Mouse (Mus musculus): ENCODE measurements at regions not wholly inside any gene's neighbourhood (a gene's known extent, or its start where the extent isn't known, plus 50 kb on each side); places are given as distances from the start of the nearest gene placed in this dataset.
A peak's percentile ranks its signal among the peaks of the same experiment; 100 is the strongest.

GRCm38 (mm10) chr1:155028147-155028546, 71.3 kb downstream of the Ier5 start:
- Histone ChIP-seq H3K9ac (ENCODE audit: insufficient read depth, low read depth, low read length, poor library complexity, severe bottlenecking) (no peak overlapping the region), H3K4me1 (ENCODE audit: control insufficient read depth in 2 of 2, insufficient read depth in 2 of 2, low read length in 2 of 2, poor library complexity in 1 of 2) (peaks cover 0 to 3% of the 10 kb centered on the region in 2 experiments; a peak in 1 of 4 replicates), H3K27ac (ENCODE audit: insufficient read depth, low read depth, low read length, poor library complexity, severe bottlenecking) (no peak overlapping the region), H3K36me3 (ENCODE audit: control insufficient read depth, insufficient read depth, low read length, poor library complexity, severe bottlenecking) (no peaks in the 10 kb centered on the region), H3K4me3 (ENCODE audit: insufficient read depth in 1 of 2, low read depth in 1 of 2, low read length in 2 of 2, poor library complexity in 1 of 2, severe bottlenecking in 1 of 2) (no peak overlapping the region), H3K9me3 (ENCODE audit: control insufficient read depth, insufficient read depth, low read depth, low read length) (no peaks in the 10 kb centered on the region)
- TF ChIP-seq MAFK (IDR thresholded peaks at IDR 0.05; ENCODE audit: insufficient read depth, low read depth, low read length) (no peak), ZC3H11A (IDR thresholded peaks at IDR 0.05; ENCODE audit: borderline replicate concordance, low read depth, low read length) (no peak), CHD2 (IDR thresholded peaks at IDR 0.05; ENCODE audit: low read depth, low read length) (no peak), ZNF384 (IDR thresholded peaks at IDR 0.05; ENCODE audit: low read depth, low read length) (no peak), HCFC1 (IDR thresholded peaks at IDR 0.05; ENCODE audit: borderline replicate concordance, insufficient read depth, low read length) (no peak)
- DNase-seq (ENCODE audit: low read depth, low spot score), result no peak
- in situ Hi-C loops (cut with MboI; ENCODE audit: low sequenced_read_pairs in 2 of 2, unreplicated experiment in 2 of 2), result loop anchor here (5.0 to 25.0 kb wide), 4 partner anchors 189 to 484 kb away; no protein-coding TSS in a partner anchor

GRCm38 (mm10) chr1:155027583-155027982, 71.9 kb downstream of the Ier5 start:
- H3K27ac ChIP-seq (ENCODE audit: insufficient read depth, low read depth, low read length, poor library complexity, severe bottlenecking), result no peak overlapping the region
- H3K9me3 ChIP-seq (ENCODE audit: control insufficient read depth, insufficient read depth, low read depth, low read length), result no peaks in the 10 kb centered on the region
- H3K9ac ChIP-seq (ENCODE audit: insufficient read depth, low read depth, low read length, poor library complexity, severe bottlenecking), result no peak overlapping the region
- TF ChIP-seq ZNF384 (IDR thresholded peaks at IDR 0.05; ENCODE audit: low read depth, low read length) (no peak), MAFK (IDR thresholded peaks at IDR 0.05; ENCODE audit: insufficient read depth, low read depth, low read length) (no peak), HCFC1 (IDR thresholded peaks at IDR 0.05; ENCODE audit: borderline replicate concordance, insufficient read depth, low read length) (no peak), ZC3H11A (IDR thresholded peaks at IDR 0.05; ENCODE audit: borderline replicate concordance, low read depth, low read length) (no peak), CHD2 (IDR thresholded peaks at IDR 0.05; ENCODE audit: low read depth, low read length) (no peak)
- H3K4me3 ChIP-seq (ENCODE audit: insufficient read depth in 1 of 2, low read depth in 1 of 2, low read length in 2 of 2, poor library complexity in 1 of 2, severe bottlenecking in 1 of 2), result no peak overlapping the region
- DNase-seq (ENCODE audit: low read depth, low spot score), result no peak
- peaks cover 0 to 3% of the 10 kb centered on the region in 2 experiments; a peak in 1 of 4 replicates for H3K4me1 ChIP-seq (ENCODE audit: control insufficient read depth in 2 of 2, insufficient read depth in 2 of 2, low read length in 2 of 2, poor library complexity in 1 of 2)
- in situ Hi-C loops (cut with MboI; ENCODE audit: low sequenced_read_pairs in 2 of 2, unreplicated experiment in 2 of 2), result loop anchor here (5.0 to 25.0 kb wide), 4 partner anchors 190 to 485 kb away; no protein-coding TSS in a partner anchor
- no peaks in the 10 kb centered on the region for H3K36me3 ChIP-seq (ENCODE audit: control insufficient read depth, insufficient read depth, low read length, poor library complexity, severe bottlenecking)

- TF ChIP-seq ZNF384 (IDR thresholded peaks at IDR 0.05; ENCODE audit: low read depth, low read length) (no peak), ZC3H11A (IDR thresholded peaks at IDR 0.05; ENCODE audit: borderline replicate concordance, low read depth, low read length) (peak; percentile 89)
- Histone ChIP-seq H3K4me3 (ENCODE audit: insufficient read depth in 1 of 2, low read depth in 1 of 2, low read length in 2 of 2, poor library complexity in 1 of 2, severe bottlenecking in 1 of 2) (no peak overlapping the region), H3K36me3 (ENCODE audit: control insufficient read depth, insufficient read depth, low read length, poor library complexity, severe bottlenecking) (no peaks in the 10 kb centered on the region), H3K27ac (ENCODE audit: insufficient read depth, low read depth, low read length, poor library complexity, severe bottlenecking) (no peak overlapping the region), H3K4me1 (ENCODE audit: control insufficient read depth in 2 of 2, insufficient read depth in 2 of 2, low read length in 2 of 2, poor library complexity in 1 of 2) (peaks cover 0 to 3% of the 10 kb centered on the region in 2 experiments; a peak in 1 of 4 replicates), H3K9ac (ENCODE audit: insufficient read depth, low read depth, low read length, poor library complexity, severe bottlenecking) (no peak overlapping the region), H3K9me3 (ENCODE audit: control insufficient read depth, insufficient read depth, low read depth, low read length) (no peaks in the 10 kb centered on the region)
- peak; percentile 67 for DNase-seq (ENCODE audit: low read depth, low spot score)
- in situ Hi-C loops (cut with MboI; ENCODE audit: low sequenced_read_pairs in 2 of 2, unreplicated experiment in 2 of 2), result loop anchor here (5.0 to 25.0 kb wide), 4 partner anchors 191 to 486 kb away; no protein-coding TSS in a partner anchor
Measured at GRCm38 (mm10) chr1:155025862-155026478, 73.5 kb downstream of the Ier5 start.

GRCm38 (mm10) chr1:155023324-155023723, 76.1 kb downstream of the Ier5 start:
- no peak for DNase-seq (ENCODE audit: low read depth, low spot score)
- Histone ChIP-seq H3K4me3 (ENCODE audit: insufficient read depth in 1 of 2, low read depth in 1 of 2, low read length in 2 of 2, poor library complexity in 1 of 2, severe bottlenecking in 1 of 2) (no peak overlapping the region), H3K27ac (ENCODE audit: insufficient read depth, low read depth, low read length, poor library complexity, severe bottlenecking) (no peak overlapping the region), H3K9ac (ENCODE audit: insufficient read depth, low read depth, low read length, poor library complexity, severe bottlenecking) (no peak overlapping the region), H3K9me3 (ENCODE audit: control insufficient read depth, insufficient read depth, low read depth, low read length) (no peaks in the 10 kb centered on the region), H3K4me1 (ENCODE audit: control insufficient read depth in 2 of 2, insufficient read depth in 2 of 2, low read length in 2 of 2, poor library complexity in 1 of 2) (no peaks in the 10 kb centered on the region), H3K36me3 (ENCODE audit: control insufficient read depth, insufficient read depth, low read length, poor library complexity, severe bottlenecking) (no peaks in the 10 kb centered on the region)
- no peak for TF ChIP-seq ZC3H11A (IDR thresholded peaks at IDR 0.05; ENCODE audit: borderline replicate concordance, low read depth, low read length)
- TF ChIP-seq MAFK (IDR thresholded peaks at IDR 0.05; ENCODE audit: insufficient read depth, low read depth, low read length), result no peak
- TF ChIP-seq HCFC1 (IDR thresholded peaks at IDR 0.05; ENCODE audit: borderline replicate concordance, insufficient read depth, low read length), result no peak
- no peak for TF ChIP-seq ZNF384 (IDR thresholded peaks at IDR 0.05; ENCODE audit: low read depth, low read length)
- no peak for TF ChIP-seq CHD2 (IDR thresholded peaks at IDR 0.05; ENCODE audit: low read depth, low read length)
- in situ Hi-C loops (cut with MboI; ENCODE audit: low sequenced_read_pairs in 2 of 2, unreplicated experiment in 2 of 2), result loop anchor here (10.0 to 25.0 kb wide), 3 partner anchors 201 to 736 kb away; no protein-coding TSS in a partner anchor
